Comparison of ENCODE assay signal across 18 mouse cellular contexts in the genomic region with DNA sequence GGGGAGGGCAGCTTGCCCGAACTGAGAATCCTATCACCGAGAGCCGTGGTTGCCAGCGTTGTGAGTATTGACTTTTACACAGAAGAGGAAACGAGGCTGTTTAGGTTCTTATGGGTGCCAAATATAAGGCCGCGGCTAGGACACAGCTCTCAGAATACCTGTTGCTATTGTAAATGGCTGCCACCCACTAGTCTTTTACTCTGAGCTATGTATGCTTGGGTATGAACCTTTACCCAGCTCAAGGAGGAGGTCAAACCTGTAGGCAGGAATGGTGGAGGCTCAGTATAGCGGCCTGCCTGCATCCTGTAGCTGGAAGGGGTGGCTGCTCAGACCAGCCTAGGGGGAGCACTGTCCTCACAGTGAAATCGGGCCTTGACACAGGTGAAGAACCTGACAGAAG. TPM values are rescaled to one million over a fixed set of nuclear protein-coding genes. Genes with fewer than 3 reads are reported as not detected.
DNase-seq lines count a peak whose midpoint lies in the region; TF ChIP-seq lines count a peak whose summit lies in the region.
"Had no signal": no experiment of that assay in that cellular context is flagged by ENCODE, and none has a peak within 500 bp of the region (broad histone marks: within the 10 kb centered on the region; RNA-seq: fewer than 3 reads in every experiment).

No protein-coding gene starts in this region.

- peaks cover 82% of the 10 kb centered on the region for H3K4me1 ChIP-seq in E14TG2a.4 (replicated peaks; ENCODE audit: low read depth, low read length)
- H3K4me1 ChIP-seq in ES-Bruce4 (ENCODE audit: control insufficient read depth, insufficient read depth, low read length): peaks cover under 1% of the 10 kb centered on the region

- TF ChIP-seq POLR2A in ES-Bruce4 (IDR thresholded peaks at IDR 0.05; ENCODE audit: insufficient read depth, low read length): no peak

- no peak overlapping the region for H3K9ac ChIP-seq in ES-Bruce4 (ENCODE audit: low read depth, poor library complexity, severe bottlenecking)
- H3K9ac ChIP-seq: embryonic facial prominence, embryonic 15.5 days had no signal

- H3K4me3 ChIP-seq in E14TG2a.4 (replicated peaks; ENCODE audit: low read length) (peak overlapping the region; percentile 77), ES-Bruce4 (ENCODE audit: low read depth, low read length) (no peak overlapping the region)
- H3K4me3 ChIP-seq: embryonic facial prominence, embryonic 13.5 days; embryonic facial prominence, embryonic 15.5 days; erythroblast, embryonic 14.5 days; forebrain, embryonic 12.5 days had no signal

- H3K36me3 ChIP-seq in E14TG2a.4 (ENCODE audit: insufficient read depth, low read length) (no peaks in the 10 kb centered on the region), ES-Bruce4 (ENCODE audit: control insufficient read depth, insufficient read depth, low read length, poor library complexity, severe bottlenecking) (no peaks in the 10 kb centered on the region)

- no peaks in the 10 kb centered on the region for H3K9me3 ChIP-seq in E14TG2a.4 (ENCODE audit: low read length)
- no peaks in the 10 kb centered on the region for H3K9me3 ChIP-seq in ES-Bruce4 (replicated peaks; ENCODE audit: control insufficient read depth, insufficient read depth, low read length, poor library complexity, severe bottlenecking)
- H3K9me3 ChIP-seq: embryonic facial prominence, embryonic 13.5 days; embryonic facial prominence, embryonic 15.5 days; forebrain, embryonic 10.5 days; forebrain, embryonic 12.5 days had no signal

- TF ChIP-seq CTCF in E14TG2a.4 (conservative IDR thresholded peaks at IDR 0.05; ENCODE audit: low read length): no peak; the same call in 1 of the 2 replicates
- TF ChIP-seq CTCF in ES-Bruce4 (IDR thresholded peaks at IDR 0.05; ENCODE audit: low read depth, low read length): peak; percentile 8

- DNase-seq in kidney, postnatal 10 days: peak; percentile 3
- no peak for DNase-seq in kidney, postnatal 14 days
- DNase-seq in heart, postnatal 10 days: no peak
- DNase-seq: adrenal gland, adult 2 months; adrenal gland, postnatal 10 days; adrenal gland, postnatal 25 days; cerebellum, adult 11 months; cerebellum, adult 9-11 months; cerebellum, postnatal 36 days; embryo, embryonic 11 days had no signal

- H3K27ac ChIP-seq in ES-Bruce4 (ENCODE audit: insufficient read depth, low read length): no peak overlapping the region
- H3K27ac ChIP-seq: embryonic facial prominence, embryonic 13.5 days; embryonic facial prominence, embryonic 15.5 days; forebrain, embryonic 12.5 days had no signal

- intact Hi-C loops in heart, postnatal 10 days (cut with DNase I): no loop called here

- TF ChIP-seq EP300 in ES-Bruce4 (IDR thresholded peaks at IDR 0.05; ENCODE audit: insufficient read depth, low read depth, low read length): no peak

- H3K27me3 ChIP-seq in E14TG2a.4 (ENCODE audit: insufficient read depth, low read length) (peaks cover 74% of the 10 kb centered on the region), ES-Bruce4 (ENCODE audit: control insufficient read depth, insufficient read depth, low read length, poor library complexity, severe bottlenecking) (no peaks in the 10 kb centered on the region)

RNA-seq across cellular contexts. Expression of a gene that starts 17.1 kb away (rescaled TPM):
- 0.70 and 1.0 TPM in 2 replicates for polyA plus RNA-seq in ES-Bruce4 (2011; ENCODE audit: insufficient read depth, insufficient read length, low read depth, missing spikeins)
- total RNA-seq in heart, postnatal 10 days (2021): 10 to 100 TPM; 47.8 to 56.4 TPM
- total RNA-seq: common myeloid progenitor, adult 5-6 weeks had no signal

RNA-seq across cellular contexts. Expression of a gene that starts 35.5 kb away (rescaled TPM):
- 13.4 and 14.8 TPM in 2 replicates for polyA plus RNA-seq in ES-Bruce4 (2011; ENCODE audit: insufficient read depth, insufficient read length, low read depth, missing spikeins)
- total RNA-seq in heart, postnatal 10 days (2021): 10 to 100 TPM; 14.1 to 17.7 TPM
